Mouse (Mus musculus) hindbrain, embryonic 14.5 days (tissue): ENCODE results near the gene C1qtnf1. TPM values are rescaled to one million over a fixed set of nuclear protein-coding genes. Genes with fewer than 3 reads are reported as not detected.

Experiments
- ATAC-seq: fragments of 200-750 bp; cut with Nextera tagmentation; 2 replicates; pipeline ENCODE4 v1.8.0; 2017; ENCODE audit warnings: moderate number of reproducible peaks, mild to moderate bottlenecking, moderate TSS enrichment, moderate library complexity; ENCODE audit not compliant: low FRiP score
- DNase-seq: peaks from one replicate; pipeline ENCODE4 v3.0.0-alpha.2; 2015; ENCODE audit warnings: low spot score
- H3K27ac ChIP-seq: fragments of 300-500 bp; sonication (generic); 2 replicates; pipeline ENCODE4 v1.5.1; 2014; ENCODE audit warnings: mild to moderate bottlenecking, moderate library complexity
- H3K27me3 ChIP-seq: fragments of 300-500 bp; sonication (generic); 2 replicates; pipeline ENCODE4 v1.6.1; 2014; ENCODE audit warnings: mild to moderate bottlenecking, low read length, mixed read lengths; ENCODE audit not compliant: control insufficient read depth, insufficient read depth
- H3K36me3 ChIP-seq: fragments of 300-500 bp; sonication (generic); replicated peaks from 2 replicates; pipeline ENCODE4 v1.6.1; 2014; ENCODE audit not compliant: control insufficient read depth, insufficient read depth
- H3K4me1 ChIP-seq: fragments of 300-500 bp; sonication (generic); replicated peaks from 2 replicates; pipeline ENCODE4 v1.6.1; 2014; ENCODE audit warnings: antibody characterized with exemption, low read length, mixed read lengths; ENCODE audit not compliant: control insufficient read depth, insufficient read depth
- H3K4me2 ChIP-seq: fragments of 300-500 bp; sonication (generic); replicated peaks from 2 replicates; pipeline ENCODE4 v1.6.1; 2014; ENCODE audit warnings: mild to moderate bottlenecking, moderate library complexity
- H3K4me3 ChIP-seq: fragments of 300-500 bp; sonication (generic); replicated peaks from 2 replicates; pipeline ENCODE4 v1.5.1; 2014; ENCODE audit warnings: mild to moderate bottlenecking, low read length
- H3K9ac ChIP-seq: fragments of 300-500 bp; sonication (generic); 2 replicates; pipeline ENCODE4 v1.6.1; 2014
- H3K9me3 ChIP-seq: fragments of 300-500 bp; sonication (generic); 2 replicates; pipeline ENCODE4 v1.6.1; 2016; ENCODE audit warnings: low read length; ENCODE audit not compliant: control insufficient read depth
- WGBS: fragments of 180-500 bp; shearing (Covaris S2); extraction: QIAGEN DNeasy Blood & Tissue Kit; methylation state at CpG from one replicate; pipeline ENCODE4 v1.1.7; 2014; 5-methylcytosine and 5-hydroxymethylcytosine counted together
- polyA plus RNA-seq: library from polyadenylated mRNA; unstranded; fragments of >200 nt; fragmentation: Nextera tagmentation; extraction: Ambion mirVana; gene quantifications from 2 replicates; pipeline ENCODE4 v1.2.1, GENCODE M21; 2014

The C1qtnf1 gene
- polyA plus RNA-seq, 1 experiment from 2014 or later = 5.0 TPM

DNA sequence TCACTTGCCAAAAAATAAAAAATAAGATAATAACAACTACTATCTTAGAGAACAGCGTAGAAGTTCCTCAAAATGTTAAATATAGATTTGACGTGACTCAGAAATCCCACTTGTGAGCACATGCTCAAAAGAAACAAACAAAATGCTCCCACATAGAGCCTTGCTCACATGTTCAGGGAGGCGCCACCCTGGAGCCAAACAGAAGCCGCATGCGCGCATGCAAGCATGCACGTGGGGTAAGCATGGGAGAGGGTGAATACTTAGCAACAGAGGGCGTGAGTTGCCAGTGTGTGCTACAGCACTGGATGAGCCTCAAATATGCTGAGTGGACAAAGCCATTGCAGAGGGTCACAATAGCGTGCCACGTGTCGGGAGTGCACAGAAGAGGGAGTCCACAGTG lies 28.9 kb downstream of the C1qtnf1 start:
- H3K4me2 ChIP-seq = no peak overlapping the region
- H3K9ac ChIP-seq = no peak overlapping the region
- 70% methylated on average over 11 of the region's 11 CpGs for WGBS
- H3K4me1 ChIP-seq = no peaks in the 10 kb centered on the region
- H3K36me3 ChIP-seq = no peaks in the 10 kb centered on the region
- H3K9me3 ChIP-seq = 0 out of 2 replicates have a peak, but pooled peaks cover 4% of the 10 kb centered on the region
- DNase-seq = no peak
- no peak overlapping the region for H3K4me3 ChIP-seq
- no peak for ATAC-seq
- no peaks in the 10 kb centered on the region for H3K27me3 ChIP-seq
- no peak overlapping the region for H3K27ac ChIP-seq

DNA sequence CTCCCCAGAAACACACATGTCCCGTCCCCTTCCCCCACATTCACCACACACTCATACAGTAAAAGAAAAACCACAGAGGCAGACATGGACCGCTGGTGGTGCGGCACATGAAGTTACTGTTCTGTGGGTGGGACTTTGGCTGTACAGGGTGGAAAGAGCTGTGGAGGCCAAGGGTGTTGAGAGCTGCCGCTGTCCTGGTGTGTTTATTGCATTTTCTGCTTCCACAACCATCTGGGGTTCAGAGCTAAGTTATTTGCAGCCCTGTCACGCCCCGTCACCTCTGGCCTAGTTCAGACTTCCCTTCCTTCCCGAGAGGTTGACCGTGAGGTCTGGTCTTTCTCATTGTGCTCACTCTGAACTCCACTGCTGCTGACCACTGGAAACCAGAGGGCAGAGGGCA lies 31.0 kb downstream of the C1qtnf1 start:
- WGBS = 58% methylated on average over 8 of the region's 8 CpGs
- Histone ChIP-seq H3K36me3 (no peaks in the 10 kb centered on the region), H3K4me3 (no peak overlapping the region), H3K27me3 (no peaks in the 10 kb centered on the region), H3K9me3 (0 out of 2 replicates have a peak, but pooled peaks cover 4% of the 10 kb centered on the region), H3K4me1 (no peaks in the 10 kb centered on the region), H3K4me2 (no peak overlapping the region), H3K9ac (no peak overlapping the region), H3K27ac (peak overlapping the region; percentile 26; the same call in 1 of the 2 replicates)
- no peak for ATAC-seq
- no peak for DNase-seq

DNA sequence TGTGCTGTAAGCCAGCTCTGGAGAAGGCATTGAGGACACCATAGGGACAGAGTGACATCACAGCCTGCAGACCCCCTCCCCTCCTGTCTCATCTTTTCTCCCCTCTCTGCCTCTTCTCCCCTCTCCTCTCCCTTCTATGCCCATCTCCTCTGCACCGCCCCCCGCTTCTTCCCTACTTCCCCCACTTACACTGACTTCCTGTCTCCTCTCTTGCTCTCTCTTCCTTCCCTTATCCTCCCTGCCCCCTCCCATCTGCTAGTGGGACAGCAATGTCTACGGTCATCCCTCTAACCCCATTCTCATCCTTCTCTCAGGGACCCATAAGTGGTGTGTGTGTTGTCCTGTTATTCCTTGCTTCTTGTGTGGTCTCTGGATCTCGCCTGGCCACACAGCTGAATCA lies 31.5 kb downstream of the C1qtnf1 start:
- H3K4me3 ChIP-seq = no peak overlapping the region
- no peaks in the 10 kb centered on the region for H3K4me1 ChIP-seq
- no peaks in the 10 kb centered on the region for H3K27me3 ChIP-seq
- H3K9ac ChIP-seq = no peak overlapping the region
- DNase-seq (no peak), ATAC-seq (no peak)
- H3K36me3 ChIP-seq = no peaks in the 10 kb centered on the region
- H3K9me3 ChIP-seq = 0 out of 2 replicates have a peak, but pooled peaks cover 4% of the 10 kb centered on the region
- H3K27ac ChIP-seq = no peak overlapping the region
- no peak overlapping the region for H3K4me2 ChIP-seq
- 74% methylated on average over 4 of the region's 4 CpGs for WGBS

DNA sequence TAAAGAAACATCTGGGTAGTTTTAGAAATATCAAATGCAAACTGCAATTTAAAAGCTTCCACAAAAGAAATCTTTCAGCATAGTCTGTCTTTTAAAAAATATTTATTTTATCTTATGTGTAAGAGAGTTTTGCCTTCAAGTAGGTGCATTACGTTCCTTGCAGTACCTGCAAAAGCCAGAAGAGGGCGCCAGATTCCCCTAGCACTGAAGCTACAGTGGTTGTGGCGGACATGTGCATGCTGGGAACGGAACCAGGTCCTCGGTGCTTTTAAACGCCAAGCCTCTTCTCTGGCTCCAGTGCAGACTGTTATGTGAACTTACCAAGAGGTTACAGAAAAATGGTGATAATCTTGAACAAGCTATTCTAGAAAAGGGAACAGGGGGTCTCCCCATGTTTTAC lies 32.3 kb downstream of the C1qtnf1 start:
- DNase-seq (no peak), ATAC-seq (no peak)
- Histone ChIP-seq H3K36me3 (no peaks in the 10 kb centered on the region), H3K4me2 (no peak overlapping the region), H3K27me3 (no peaks in the 10 kb centered on the region), H3K27ac (no peak overlapping the region), H3K4me1 (no peaks in the 10 kb centered on the region), H3K9ac (no peak overlapping the region), H3K9me3 (0 out of 2 replicates have a peak, but pooled peaks cover 4% of the 10 kb centered on the region), H3K4me3 (no peak overlapping the region)
- WGBS = 59% methylated on average over 6 of the region's 6 CpGs

DNA sequence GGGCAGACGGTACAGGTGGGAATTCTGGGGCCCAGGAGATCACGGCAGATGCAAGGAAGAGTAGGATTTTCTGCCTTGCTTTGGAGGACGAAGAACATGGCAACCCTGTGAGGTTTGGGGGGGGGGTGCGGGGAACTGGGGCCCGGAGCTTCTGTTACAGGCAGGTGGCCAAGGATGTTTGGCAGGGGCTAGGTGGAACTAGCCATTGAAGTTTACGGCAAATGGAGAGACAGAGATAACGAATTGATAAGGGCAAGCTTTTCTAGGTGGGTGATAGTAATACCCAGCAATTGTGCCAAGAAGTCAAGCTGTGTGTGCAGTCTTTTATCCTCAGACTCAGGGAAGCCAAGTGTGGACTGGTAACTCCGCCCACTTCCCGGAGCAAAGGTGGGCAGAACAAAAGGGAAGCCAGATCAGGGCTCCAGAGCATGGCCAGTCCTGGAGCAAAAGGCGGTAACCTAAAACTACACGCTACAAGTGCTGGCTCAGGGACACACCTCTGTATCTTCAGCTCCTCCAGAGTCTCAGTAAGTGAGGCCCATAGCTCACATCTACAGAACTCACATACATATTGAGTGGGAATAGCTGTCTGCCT lies 39.5 kb downstream of the C1qtnf1 start:
- Histone ChIP-seq H3K9me3 (no peaks in the 10 kb centered on the region), H3K36me3 (no peaks in the 10 kb centered on the region), H3K4me3 (no peak overlapping the region), H3K4me1 (no peaks in the 10 kb centered on the region), H3K27me3 (no peaks in the 10 kb centered on the region), H3K27ac (no peak overlapping the region), H3K4me2 (no peak overlapping the region), H3K9ac (no peak overlapping the region)
- 58% methylated on average over 11 of the region's 11 CpGs for WGBS
- no peak for ATAC-seq
- no peak for DNase-seq

DNA sequence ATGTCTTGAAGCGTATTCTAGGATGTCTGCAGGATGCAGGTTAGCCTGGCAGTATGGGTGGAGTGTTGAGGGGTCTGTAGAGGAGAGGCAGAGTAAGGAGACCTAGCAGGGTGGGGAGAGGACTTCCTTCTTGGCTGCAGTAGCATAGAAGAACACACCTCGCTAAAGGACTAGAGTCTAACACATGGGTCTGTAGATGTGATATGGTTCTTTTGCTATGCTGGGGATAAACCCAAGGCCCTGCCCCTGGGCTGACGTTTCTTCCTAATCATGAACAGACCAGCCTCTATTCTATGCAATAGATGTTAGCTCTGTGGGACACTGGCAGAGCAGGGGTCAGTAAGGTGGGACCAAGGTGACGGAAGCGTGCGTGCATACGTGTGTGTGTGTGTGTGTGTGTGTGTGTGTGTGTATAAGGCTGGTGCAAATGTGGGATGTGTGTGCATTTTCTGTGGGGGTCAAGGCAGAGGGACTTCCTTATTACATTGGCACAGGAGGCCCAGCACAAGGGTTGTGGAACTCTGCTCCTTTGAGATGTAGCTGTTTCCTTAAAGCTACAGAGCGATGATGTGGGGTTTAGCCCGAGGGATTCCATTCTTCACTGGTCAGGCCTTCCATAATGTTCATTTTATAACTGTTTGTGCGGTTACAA lies 41.6 kb downstream of the C1qtnf1 start:
- WGBS = 75% methylated on average over 10 of the region's 10 CpGs
- no peaks in the 10 kb centered on the region for H3K36me3 ChIP-seq
- no peak overlapping the region for H3K4me3 ChIP-seq
- H3K27me3 ChIP-seq = no peaks in the 10 kb centered on the region
- H3K4me2 ChIP-seq = no peak overlapping the region
- H3K4me1 ChIP-seq = no peaks in the 10 kb centered on the region
- no peak overlapping the region for H3K9ac ChIP-seq
- no peak for DNase-seq
- peak overlapping the region; percentile 29 for H3K27ac ChIP-seq
- no peaks in the 10 kb centered on the region for H3K9me3 ChIP-seq
- no peak for ATAC-seq

DNA sequence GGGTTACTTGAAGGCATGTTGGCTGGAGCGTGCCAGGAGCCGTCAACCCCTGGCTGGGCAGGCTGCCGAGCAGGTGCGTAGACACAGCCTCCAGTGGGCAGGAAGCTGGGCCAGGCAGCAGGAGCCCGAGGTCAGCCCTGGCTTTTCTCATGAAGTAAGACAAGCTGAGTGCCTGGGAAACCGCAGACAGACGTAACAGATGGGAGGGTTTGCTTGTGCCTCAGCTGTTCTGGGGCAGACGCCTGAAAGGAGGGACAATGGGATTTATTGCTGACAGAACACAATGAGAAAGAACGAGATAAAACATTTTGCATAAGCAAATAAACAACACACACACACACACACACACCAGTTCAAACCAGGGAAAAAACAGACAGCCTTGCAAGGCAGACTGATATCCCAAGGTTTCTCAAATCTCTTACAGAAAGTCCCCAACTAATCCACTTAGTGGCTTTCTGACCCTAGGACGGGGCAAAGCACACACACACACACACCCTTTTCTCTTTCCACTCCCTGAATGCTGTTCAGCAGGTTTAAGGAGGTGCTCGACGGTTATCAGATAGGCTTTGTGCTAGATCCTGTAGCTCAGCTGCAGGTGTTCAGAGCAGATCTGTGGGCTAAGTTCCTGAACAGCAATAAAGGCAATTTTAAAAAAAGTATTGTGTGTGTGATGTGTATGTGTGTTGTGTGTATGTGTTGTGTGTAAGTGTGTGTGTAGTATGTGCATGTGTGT lies 42.4 kb downstream of the C1qtnf1 start:
- 21% methylated on average over 12 of the region's 12 CpGs for WGBS
- no peak overlapping the region for H3K9ac ChIP-seq

DNA sequence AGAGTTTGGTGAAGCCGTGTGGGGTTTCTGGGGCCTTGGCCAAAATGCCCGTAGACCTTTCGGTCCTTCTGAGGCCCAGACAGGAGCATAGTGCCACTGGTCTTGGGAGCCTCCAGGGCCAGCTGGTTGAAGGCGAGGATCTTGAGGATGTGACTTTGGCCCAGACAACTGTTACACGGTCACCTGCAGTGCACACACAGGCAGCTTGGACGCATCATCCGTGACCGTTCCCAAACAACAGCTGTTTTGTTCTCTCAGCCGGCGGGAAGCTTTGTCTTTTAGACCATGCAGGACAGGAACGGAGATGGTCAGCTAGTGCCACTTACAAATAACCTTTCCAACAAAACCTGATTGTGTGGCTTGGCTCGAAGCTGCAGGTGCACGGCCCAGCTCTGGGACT lies 43.7 kb downstream of the C1qtnf1 start:
- Histone ChIP-seq H3K36me3 (no peaks in the 10 kb centered on the region), H3K4me3 (no peak overlapping the region), H3K9me3 (no peaks in the 10 kb centered on the region), H3K9ac (no peak overlapping the region), H3K4me1 (no peaks in the 10 kb centered on the region), H3K4me2 (no peak overlapping the region), H3K27ac (no peak overlapping the region), H3K27me3 (no peaks in the 10 kb centered on the region)
- WGBS = 54% methylated on average over 13 of the region's 13 CpGs
- ATAC-seq (no peak), DNase-seq (no peak)

More for the DNA sequence above, 42.4 kb downstream of the C1qtnf1 start:
- Histone ChIP-seq H3K36me3 (no peaks in the 10 kb centered on the region), H3K4me1 (no peaks in the 10 kb centered on the region), H3K9me3 (no peaks in the 10 kb centered on the region), H3K4me2 (no peak overlapping the region), H3K4me3 (no peak overlapping the region), H3K27me3 (no peaks in the 10 kb centered on the region), H3K27ac (peak overlapping the region; percentile 29)
- DNase-seq = peak; percentile 52
- ATAC-seq = no peak

DNA sequence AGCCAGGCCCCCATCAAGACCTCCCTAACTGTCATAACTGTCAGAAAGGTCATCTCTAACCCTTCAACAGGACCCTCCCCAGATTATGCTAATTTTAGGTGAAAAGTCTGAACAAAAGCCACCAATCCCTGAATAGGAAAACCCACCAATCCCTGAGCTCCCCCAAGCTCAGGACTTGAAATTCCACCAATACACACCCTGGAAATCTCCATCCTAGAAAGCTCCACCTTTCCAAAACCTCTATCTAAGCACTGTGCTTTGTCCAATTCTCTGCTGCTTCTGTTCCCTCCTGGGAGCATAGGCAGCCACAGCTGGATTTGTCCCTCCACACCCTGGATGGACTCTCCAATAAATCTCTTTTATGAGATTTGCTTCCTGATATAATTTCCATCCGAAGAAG lies 45.2 kb downstream of the C1qtnf1 start:
- H3K4me1 ChIP-seq = 0 out of 2 replicates have a peak, but pooled peaks cover 4% of the 10 kb centered on the region
- no peak for DNase-seq
- no peaks in the 10 kb centered on the region for H3K27me3 ChIP-seq
- no peaks in the 10 kb centered on the region for H3K36me3 ChIP-seq
- H3K4me3 ChIP-seq = no peak overlapping the region
- no peak overlapping the region for H3K9ac ChIP-seq
- no peak for ATAC-seq
- no peaks in the 10 kb centered on the region for H3K9me3 ChIP-seq
- H3K4me2 ChIP-seq = no peak overlapping the region
- 87% methylated on average over 1 of the region's 1 CpGs for WGBS
- H3K27ac ChIP-seq = no peak overlapping the region
